Mouse (Mus musculus) stomach, embryonic 14.5 days (tissue): ENCODE data around the gene Otud5. TPM values are rescaled to one million over a fixed set of nuclear protein-coding genes. Genes with fewer than 3 reads are reported as not detected.
A peak's percentile ranks its signal among the peaks of the same experiment; 100 is the strongest.

Source experiments
- ATAC-seq: fragments of 200-750 bp; cut with Nextera tagmentation; 2 replicates; pipeline ENCODE4 v1.8.0; 2017; ENCODE audit warnings: low read depth, moderate TSS enrichment; ENCODE audit not compliant: insufficient number of reproducible peaks, insufficient read depth, low FRiP score
- H3K27ac ChIP-seq: fragments of 300-500 bp; sonication (generic); 2 replicates; pipeline ENCODE4 v1.5.1; 2014; ENCODE audit warnings: mild to moderate bottlenecking, low read length, moderate library complexity, mixed read lengths
- H3K27me3 ChIP-seq: fragments of 300-500 bp; sonication (generic); 2 replicates; pipeline ENCODE4 v1.6.1; 2014; ENCODE audit warnings: low read length, control low read depth, mixed read lengths; ENCODE audit not compliant: control insufficient read depth, insufficient read depth
- H3K36me3 ChIP-seq: fragments of 300-500 bp; sonication (generic); 2 replicates; pipeline ENCODE4 v1.6.1; 2014; ENCODE audit warnings: mild to moderate bottlenecking, control low read depth, low read length, moderate library complexity, mixed read lengths; ENCODE audit not compliant: control insufficient read depth, insufficient read depth
- H3K4me1 ChIP-seq: fragments of 300-500 bp; sonication (generic); 2 replicates; pipeline ENCODE4 v1.6.1; 2014; ENCODE audit warnings: low read length, control low read depth, mixed read lengths; ENCODE audit not compliant: control insufficient read depth, insufficient read depth
- H3K4me2 ChIP-seq: fragments of 300-500 bp; sonication (generic); replicated peaks from 2 replicates; pipeline ENCODE4 v1.6.1; 2014; ENCODE audit warnings: low read depth, low read length, control low read depth
- H3K4me3 ChIP-seq: fragments of 300-500 bp; sonication (generic); 2 replicates; pipeline ENCODE4 v1.5.1; 2014; ENCODE audit warnings: low read depth, low read length, control low read depth
- H3K9ac ChIP-seq: fragments of 300-500 bp; sonication (generic); replicated peaks from 2 replicates; pipeline ENCODE4 v1.6.1; 2014; ENCODE audit warnings: low read depth, mild to moderate bottlenecking, control low read depth, low read length, moderate library complexity, mixed read lengths
- H3K9me3 ChIP-seq: fragments of 300-500 bp; sonication (generic); 2 replicates; pipeline ENCODE4 v1.6.1; 2016; ENCODE audit warnings: low read depth, low read length, control low read depth; ENCODE audit not compliant: control insufficient read depth
- WGBS: fragments of 180-500 bp; shearing (Covaris S2); extraction: QIAGEN DNeasy Blood & Tissue Kit; methylation state at CpG from one replicate; pipeline ENCODE4 v1.1.7; 2014; 5-methylcytosine and 5-hydroxymethylcytosine counted together
- polyA plus RNA-seq: library from polyadenylated mRNA; unstranded; fragments of >200 nt; fragmentation: Nextera tagmentation; extraction: Ambion mirVana; gene quantifications from 2 replicates; pipeline ENCODE4 v1.2.1, GENCODE M21; 2014

Otud5 gene
- polyA plus RNA-seq, 1 experiment from 2014 or later, result 28.5 TPM

GRCm38 (mm10) chrX:7840842-7841162 lies 362 bp upstream of the Otud5 start:
- Histone ChIP-seq H3K4me1 (no peaks in the 10 kb centered on the region), H3K36me3 (no peaks in the 10 kb centered on the region), H3K9ac (no peak overlapping the region), H3K4me3 (peak overlapping the region; percentile 65; the same call in 1 of the 2 replicates), H3K4me2 (peak overlapping the region; percentile 35), H3K9me3 (no peaks in the 10 kb centered on the region), H3K27me3 (no peaks in the 10 kb centered on the region), H3K27ac (no peak overlapping the region)
- 11% methylated on average over 7 of the region's 7 CpGs for WGBS
- no peak for ATAC-seq

DNA sequence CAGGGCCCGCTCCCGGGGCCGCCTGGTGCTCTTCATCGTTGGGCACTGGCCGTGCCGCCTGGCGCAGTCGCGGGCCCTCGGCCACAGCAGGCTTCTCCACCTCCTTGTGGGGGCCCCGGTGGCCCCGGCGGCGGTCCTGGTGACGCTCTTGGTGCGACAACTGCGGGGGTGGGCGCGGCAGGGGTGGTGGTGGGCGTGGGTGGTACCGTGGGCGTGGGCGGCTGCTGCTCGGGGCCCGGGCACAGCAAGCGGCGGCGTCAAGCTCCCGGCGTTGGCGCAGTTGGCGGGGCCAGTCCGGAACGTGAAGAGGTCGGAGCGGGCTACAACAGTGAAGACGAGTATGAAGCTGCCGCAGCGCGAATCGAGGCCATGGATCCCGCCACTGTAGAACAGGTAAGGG lies 1.2 kb downstream of the Otud5 start:
- peak overlapping the region; percentile 72 for H3K9ac ChIP-seq
- no peaks in the 10 kb centered on the region for H3K4me1 ChIP-seq
- H3K9me3 ChIP-seq, result no peaks in the 10 kb centered on the region
- peak overlapping the region; percentile 66 for H3K27ac ChIP-seq
- no peaks in the 10 kb centered on the region for H3K27me3 ChIP-seq
- no peaks in the 10 kb centered on the region for H3K36me3 ChIP-seq
- H3K4me2 ChIP-seq, result peak overlapping the region; percentile 58
- 23% methylated on average over 41 of the region's 42 CpGs for WGBS
- peak overlapping the region; percentile 65 for H3K4me3 ChIP-seq
- ATAC-seq, result no peak

DNA sequence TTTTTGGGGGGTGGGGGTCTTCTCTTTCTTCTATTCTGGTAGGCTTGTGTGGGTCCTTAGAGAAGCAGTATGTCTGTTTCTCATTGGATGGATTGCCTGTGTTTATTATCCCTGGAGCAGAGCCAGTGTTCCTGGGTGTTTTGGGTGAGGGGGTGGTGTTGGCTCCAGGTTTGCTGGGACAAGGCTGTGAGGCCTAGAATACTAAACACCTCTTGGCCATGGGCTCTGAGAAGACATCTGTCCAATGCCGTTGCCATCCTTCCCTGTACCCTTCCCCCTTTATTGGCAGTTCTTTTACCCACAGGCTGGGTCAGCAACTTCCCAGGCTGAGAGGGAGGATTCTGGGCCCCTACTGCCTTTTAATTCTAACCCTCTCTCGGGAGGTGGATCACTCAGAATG lies 6.7 kb downstream of the Otud5 start:
- H3K4me3 ChIP-seq, result no peak overlapping the region
- H3K27me3 ChIP-seq, result no peaks in the 10 kb centered on the region
- H3K9ac ChIP-seq, result no peak overlapping the region
- H3K9me3 ChIP-seq, result no peaks in the 10 kb centered on the region
- H3K4me1 ChIP-seq, result no peaks in the 10 kb centered on the region
- no peak overlapping the region for H3K27ac ChIP-seq
- H3K36me3 ChIP-seq, result 0 out of 2 replicates have a peak, but pooled peaks cover 2% of the 10 kb centered on the region
- ATAC-seq, result no peak
- 73% methylated on average over 2 of the region's 2 CpGs for WGBS
- no peak overlapping the region for H3K4me2 ChIP-seq

- H3K27ac ChIP-seq, result no peak overlapping the region
- WGBS, result 36% methylated on average over 2 of the region's 2 CpGs
- H3K27me3 ChIP-seq, result no peaks in the 10 kb centered on the region
- no peaks in the 10 kb centered on the region for H3K4me1 ChIP-seq
- no peak for ATAC-seq
- H3K9ac ChIP-seq, result no peak overlapping the region
- no peaks in the 10 kb centered on the region for H3K9me3 ChIP-seq
- no peak overlapping the region for H3K4me3 ChIP-seq
- no peak overlapping the region for H3K4me2 ChIP-seq
- 0 out of 2 replicates have a peak, but pooled peaks cover 2% of the 10 kb centered on the region for H3K36me3 ChIP-seq
Observed at GRCm38 (mm10) chrX:7854578-7854977, 13.4 kb downstream of the Otud5 start.

GRCm38 (mm10) chrX:7859191-7859753 lies 18.1 kb downstream of the Otud5 start:
- no peak overlapping the region for H3K9ac ChIP-seq
- WGBS, result 80% methylated on average over 3 of the region's 3 CpGs
- H3K27me3 ChIP-seq, result no peaks in the 10 kb centered on the region
- no peak overlapping the region for H3K27ac ChIP-seq
- H3K4me3 ChIP-seq, result no peak overlapping the region
- ATAC-seq, result no peak
- H3K4me2 ChIP-seq, result no peak overlapping the region
- no peaks in the 10 kb centered on the region for H3K36me3 ChIP-seq
- no peaks in the 10 kb centered on the region for H3K9me3 ChIP-seq
- H3K4me1 ChIP-seq, result no peaks in the 10 kb centered on the region

DNA sequence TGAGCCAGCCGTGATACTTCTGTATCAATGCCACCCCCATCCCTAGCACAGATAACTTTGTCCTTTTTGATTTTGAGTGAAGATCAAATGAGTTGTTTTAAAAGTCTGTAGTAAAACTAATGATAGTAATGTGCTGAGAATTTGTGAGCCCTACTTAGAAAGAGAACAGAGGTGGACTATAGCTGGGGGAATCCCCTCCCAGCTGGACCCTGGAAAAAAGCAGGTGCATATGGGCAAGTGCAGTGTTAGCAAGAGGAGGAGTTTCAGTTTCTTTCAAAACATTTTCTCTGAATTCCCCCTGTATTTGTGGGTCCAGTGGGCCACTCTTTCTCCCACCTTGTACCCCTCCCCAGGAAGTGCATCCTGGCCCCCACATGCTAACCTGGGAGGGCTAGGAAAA lies 22.0 kb downstream of the Otud5 start:
- ATAC-seq, result no peak
- H3K27me3 ChIP-seq, result no peaks in the 10 kb centered on the region
- 83% methylated on average over 1 of the region's 1 CpGs for WGBS

GRCm38 (mm10) chrX:7864551-7864950 lies 23.4 kb downstream of the Otud5 start:
- H3K27ac ChIP-seq, result no peak overlapping the region
- 76% methylated on average over 3 of the region's 3 CpGs for WGBS
- H3K9ac ChIP-seq, result no peak overlapping the region
- H3K36me3 ChIP-seq, result peaks cover 6% of the 10 kb centered on the region
- ATAC-seq, result no peak
- H3K9me3 ChIP-seq, result no peaks in the 10 kb centered on the region
- no peak overlapping the region for H3K4me3 ChIP-seq
- no peaks in the 10 kb centered on the region for H3K4me1 ChIP-seq
- H3K27me3 ChIP-seq, result no peaks in the 10 kb centered on the region
- no peak overlapping the region for H3K4me2 ChIP-seq

More for the DNA sequence above, 22.0 kb downstream of the Otud5 start:
- Histone ChIP-seq H3K4me2 (no peak overlapping the region), H3K9ac (no peak overlapping the region), H3K9me3 (no peaks in the 10 kb centered on the region), H3K4me1 (no peaks in the 10 kb centered on the region), H3K36me3 (peaks cover 6% of the 10 kb centered on the region), H3K27ac (no peak overlapping the region), H3K4me3 (no peak overlapping the region)

- Histone ChIP-seq H3K4me3 (no peak overlapping the region), H3K9me3 (no peaks in the 10 kb centered on the region), H3K36me3 (peaks cover 6% of the 10 kb centered on the region), H3K27ac (no peak overlapping the region), H3K4me1 (no peaks in the 10 kb centered on the region), H3K27me3 (no peaks in the 10 kb centered on the region), H3K4me2 (no peak overlapping the region), H3K9ac (no peak overlapping the region)
- 78% methylated on average over 2 of the region's 2 CpGs for WGBS
- no peak for ATAC-seq
Observed at GRCm38 (mm10) chrX:7865343-7865742, 24.2 kb downstream of the Otud5 start.

GRCm38 (mm10) chrX:7865786-7866185 lies 24.6 kb downstream of the Otud5 start:
- no peak overlapping the region for H3K27ac ChIP-seq
- H3K36me3 ChIP-seq, result peaks cover 6% of the 10 kb centered on the region
- 49% methylated on average over 2 of the region's 2 CpGs for WGBS
- H3K9me3 ChIP-seq, result no peaks in the 10 kb centered on the region
- no peak overlapping the region for H3K4me2 ChIP-seq
- ATAC-seq, result peak; percentile 37; the same call in 1 of the 2 replicates
- H3K4me3 ChIP-seq, result no peak overlapping the region
- no peaks in the 10 kb centered on the region for H3K27me3 ChIP-seq
- H3K4me1 ChIP-seq, result no peaks in the 10 kb centered on the region
- H3K9ac ChIP-seq, result no peak overlapping the region
